Mouse (Mus musculus) layer of hippocampus, adult 18-20 months (tissue): Measurements from ENCODE around the gene Ttc23l. TPM values are rescaled to one million over a fixed set of nuclear protein-coding genes. Genes with fewer than 3 reads are reported as not detected.
"Not testable (repeated sequence)": the region's sequence is repeated elsewhere in the genome, so short reads cannot be mapped to it uniquely, and the experiment has no call there.

ENCODE experiments used
- DNase-seq, 2 experiments: peaks; one replicate each; pipeline ENCODE4 v3.0.0; 2022; ENCODE audit warnings: low spot score in 2 of 2
- long read RNA-seq: library from polyadenylated mRNA; stranded (forward); transcript quantifications from one replicate; pipeline ENCODE4 v2.0.0, GENCODE M21; 2021
- total RNA-seq, 2 experiments: library from RNA; stranded (reverse); gene quantifications; 2 replicates each; pipeline ENCODE4 v1.2.3; 2021

The Ttc23l gene
- total RNA-seq: not detected
- long read RNA-seq: 0 reads

DNA sequence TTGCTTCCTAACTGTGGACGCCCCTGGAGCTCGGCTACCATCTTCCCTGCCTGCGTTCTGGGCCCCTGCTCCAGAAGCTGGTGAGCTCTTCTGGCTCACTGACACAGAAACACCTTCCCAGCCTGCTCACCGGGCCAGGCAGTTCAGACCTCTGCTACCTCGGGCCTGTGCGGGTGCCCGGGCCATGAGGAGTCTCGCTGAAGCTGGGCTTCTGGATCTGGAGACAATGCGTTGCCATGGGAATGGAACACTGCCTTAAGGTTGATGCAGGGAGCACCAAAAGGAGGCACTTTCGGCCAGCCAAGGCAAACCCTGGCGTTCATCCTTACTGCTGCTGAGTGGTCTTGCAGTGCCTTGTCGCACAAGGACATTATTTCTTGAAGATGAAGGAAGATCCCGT, at the start of gene Ttc23l:
TSS of gene Ttc23l (minus strand) at position 204 of the 400 bp plus-strand sequence.
- DNase-seq: no peak

DNA sequence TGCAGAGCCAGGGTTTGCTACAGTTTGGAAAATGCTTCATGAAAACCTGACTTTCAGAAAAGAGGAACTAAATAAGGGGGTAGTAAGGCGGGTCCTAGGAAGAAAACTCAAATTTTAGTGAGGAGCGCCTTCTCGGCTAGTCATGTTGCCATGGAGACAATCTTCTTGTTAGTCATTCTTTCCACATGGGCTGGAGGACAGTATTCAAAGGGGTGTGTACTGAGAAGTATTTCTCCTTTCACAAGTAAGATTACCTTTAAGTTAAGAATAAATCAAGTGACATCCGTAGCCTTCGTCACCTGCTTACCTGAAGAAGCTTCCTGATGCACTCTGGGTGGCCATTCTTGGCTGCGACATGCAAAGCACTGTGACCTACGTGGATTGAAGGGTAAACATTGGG, 40.9 kb upstream of the Ttc23l start:
- no peak for DNase-seq

DNA sequence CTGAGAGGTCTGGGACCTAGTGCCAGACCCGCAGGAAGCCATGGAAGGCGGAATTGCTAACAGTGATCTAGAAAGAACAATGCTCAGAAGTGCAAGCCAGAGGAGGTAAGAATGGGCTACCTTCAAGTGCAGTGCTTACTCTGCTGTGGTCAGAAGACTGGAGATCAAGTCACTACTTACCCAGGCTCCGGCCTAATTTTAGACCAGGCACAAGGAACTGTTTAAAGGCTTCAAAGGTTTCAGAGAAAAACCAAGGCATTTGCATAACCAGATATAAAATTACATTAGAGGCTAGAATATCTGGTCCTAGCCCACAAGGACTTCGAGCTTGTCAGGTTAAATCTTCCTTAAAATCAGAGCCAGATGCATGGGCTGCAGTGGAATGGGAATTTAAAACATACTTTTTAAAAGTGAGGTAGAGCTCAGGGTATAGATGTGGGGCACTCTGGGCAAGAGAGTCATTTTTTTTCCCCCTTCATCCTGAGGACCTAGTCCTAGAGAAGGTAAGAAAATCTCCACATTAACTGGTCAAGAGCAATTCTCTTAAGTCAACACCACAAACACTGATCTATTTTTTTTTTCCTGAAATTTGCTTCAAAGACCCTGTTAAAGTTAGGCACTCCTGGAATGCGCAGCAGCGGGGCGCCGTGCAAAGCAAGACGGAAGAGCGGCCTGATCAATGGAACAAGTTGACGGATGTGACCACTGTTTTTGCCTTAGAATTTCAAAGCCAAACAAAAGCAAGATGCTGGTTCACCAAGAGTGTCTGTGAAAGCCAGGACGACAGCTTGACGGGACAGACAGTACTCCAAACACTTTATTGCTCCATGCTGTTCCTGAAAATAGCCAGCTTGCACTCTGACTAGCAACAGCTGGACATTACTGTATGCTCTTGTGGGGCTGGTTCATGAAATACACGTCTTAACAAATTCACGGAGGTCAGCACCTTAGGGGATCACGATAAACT, 40.1 kb upstream of the Ttc23l start:
- DNase-seq: peak in 1 of 2 experiments; percentile 7

DNA sequence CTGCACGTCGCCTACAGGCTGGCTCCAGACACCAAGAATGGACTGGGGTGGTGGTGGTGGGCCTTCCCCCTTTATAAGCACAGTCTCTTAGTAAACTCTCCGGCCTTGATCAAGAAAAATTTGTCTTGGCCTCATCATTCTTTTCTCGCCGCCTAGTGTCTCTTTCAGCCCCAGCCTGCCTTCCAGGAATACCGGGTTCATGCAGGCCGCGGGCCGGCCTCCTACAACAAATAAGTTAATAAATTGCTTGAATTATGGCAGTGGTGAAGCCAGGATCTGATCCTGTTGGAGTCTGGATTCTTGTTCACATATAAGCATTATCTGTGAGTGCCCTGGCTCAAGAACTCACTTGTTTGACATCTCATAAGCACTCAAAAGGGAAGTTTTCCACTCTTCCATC, 38.4 kb upstream of the Ttc23l start:
- no peak for DNase-seq

DNA sequence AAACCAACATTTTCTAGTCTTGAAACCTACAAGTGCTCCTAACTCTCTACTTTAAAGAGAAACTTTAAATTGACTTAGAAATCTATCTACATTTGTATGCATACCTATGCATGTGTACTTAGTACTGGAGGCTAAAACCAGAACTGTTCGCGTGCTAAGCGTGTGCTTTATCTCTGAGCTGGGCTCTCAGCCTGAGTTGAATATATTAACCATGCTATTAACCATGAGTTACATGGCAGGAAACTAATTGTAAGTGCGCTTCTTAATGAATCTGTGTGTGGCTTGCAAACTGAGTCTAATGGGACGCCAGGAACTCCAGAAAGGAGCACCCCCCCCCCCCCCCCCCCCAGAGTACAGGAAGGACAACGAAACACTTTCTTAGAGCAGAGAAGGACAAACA, 36.9 kb upstream of the Ttc23l start:
- DNase-seq: no peak

DNA sequence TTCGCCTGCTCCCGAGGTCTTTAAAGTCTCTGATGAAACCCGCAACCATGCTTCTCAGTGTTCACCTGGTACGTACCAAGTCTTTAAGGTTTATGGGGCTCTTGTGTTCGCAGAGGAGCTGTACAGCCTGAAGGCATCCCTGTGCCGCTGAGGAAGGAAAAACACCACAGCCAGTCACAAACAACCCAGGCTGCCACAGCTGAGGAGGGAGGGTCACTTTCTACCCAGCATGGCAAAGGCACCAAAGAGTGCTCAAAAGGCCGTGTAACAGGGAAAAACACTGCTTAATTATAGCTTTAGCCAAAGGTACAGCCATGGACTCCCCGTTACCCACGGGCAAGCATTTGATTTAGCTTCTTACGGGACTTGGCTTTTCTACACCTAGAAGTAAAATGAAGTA, 36.4 kb upstream of the Ttc23l start:
- DNase-seq: no peak

DNA sequence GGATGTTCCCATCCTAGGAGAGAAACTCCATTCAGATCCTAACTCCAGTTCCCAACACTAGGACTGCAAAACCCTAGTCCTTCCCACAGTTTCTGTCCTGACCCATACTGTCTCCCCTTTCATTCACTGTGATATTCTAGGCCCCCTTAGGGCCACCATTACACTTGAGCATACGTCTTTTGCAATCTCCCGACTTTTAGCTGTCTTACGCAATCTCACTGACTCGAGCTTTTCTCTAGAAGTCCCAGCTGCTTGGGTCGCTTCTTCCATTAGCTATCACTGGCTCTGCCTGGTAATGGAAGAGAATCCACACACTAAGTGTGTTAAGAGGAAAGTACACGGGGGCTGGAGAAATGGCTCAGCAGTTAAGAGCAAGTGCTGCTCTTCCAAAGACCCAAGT, 34.6 kb upstream of the Ttc23l start:
- no peak for DNase-seq

DNA sequence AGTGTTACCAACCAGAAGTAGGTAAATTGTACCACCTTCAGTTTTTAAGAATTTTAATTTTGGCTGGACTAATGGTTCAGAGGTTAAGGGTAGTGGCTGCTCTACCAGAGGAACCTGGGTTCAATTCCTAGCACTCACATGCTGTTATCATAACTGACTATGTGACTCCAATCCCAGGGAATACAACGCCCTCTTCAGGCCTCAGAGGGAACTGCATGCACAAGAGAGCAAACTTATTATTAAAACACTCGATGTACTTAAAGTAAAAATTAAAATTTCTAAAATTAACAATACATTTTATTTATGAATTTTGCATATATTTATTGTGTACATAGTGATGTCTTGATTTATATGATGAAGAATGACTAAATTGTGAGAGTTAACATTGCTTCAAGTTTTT, 28.1 kb upstream of the Ttc23l start:
- DNase-seq: no peak

DNA sequence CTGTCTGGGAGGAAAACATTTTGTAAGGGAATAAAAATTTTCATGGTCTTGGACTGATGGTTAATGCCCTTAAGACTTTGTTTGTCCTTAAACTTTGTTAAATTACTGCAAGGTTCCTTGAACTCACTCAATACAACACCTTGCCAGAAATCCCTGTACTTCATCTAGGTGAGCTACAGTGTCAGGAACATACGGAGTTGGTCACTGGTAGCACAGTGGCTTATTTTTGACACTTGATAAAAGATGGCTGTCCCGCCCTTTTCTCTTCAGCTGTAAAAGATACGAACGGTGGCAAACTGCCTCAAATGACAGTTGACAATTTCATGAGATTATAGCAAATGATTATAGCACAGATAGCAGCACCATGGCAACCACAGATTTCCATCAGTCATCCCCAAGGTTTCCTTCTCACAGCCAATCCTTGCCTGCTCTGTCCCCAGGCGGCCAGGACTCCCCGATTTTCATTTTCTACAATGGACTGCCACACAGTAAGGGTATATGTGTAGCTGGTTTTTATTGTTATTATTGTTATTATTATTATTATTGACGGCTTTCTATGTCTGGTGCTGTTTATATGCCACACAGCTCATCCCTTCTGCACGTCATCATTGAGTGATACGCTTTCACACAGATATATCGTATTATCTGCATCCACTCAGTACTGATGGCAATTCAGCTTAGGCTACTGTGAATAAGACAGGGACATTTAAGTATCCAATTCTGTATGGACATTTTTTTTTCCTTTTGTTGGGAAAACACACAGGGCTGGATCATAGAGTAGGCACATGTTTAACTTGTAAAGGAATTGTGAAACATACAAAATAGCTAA, 26.1 kb upstream of the Ttc23l start:
- DNase-seq: peak in 1 of 2 experiments; percentile 20

DNA sequence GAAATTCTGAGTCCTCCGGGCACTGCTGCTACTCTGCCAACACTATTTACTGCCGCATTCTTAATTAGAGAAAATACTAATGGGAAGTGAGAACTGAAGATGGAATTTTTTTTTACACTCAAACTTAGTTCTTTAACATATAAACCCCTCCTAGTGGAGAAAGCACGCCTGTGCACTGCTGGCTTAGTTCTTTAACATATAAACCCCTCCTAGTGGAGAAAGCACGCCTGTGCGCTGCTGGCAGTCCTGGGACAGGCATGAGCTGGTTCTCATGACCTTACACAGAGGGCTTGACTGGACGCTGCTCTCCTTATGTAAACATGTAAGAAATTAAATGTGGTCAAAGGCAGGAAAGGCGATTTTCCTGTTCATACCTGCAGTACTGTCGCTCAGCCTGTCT, 24.9 kb upstream of the Ttc23l start:
- peak in 1 of 2 experiments; percentile 16 for DNase-seq

DNA sequence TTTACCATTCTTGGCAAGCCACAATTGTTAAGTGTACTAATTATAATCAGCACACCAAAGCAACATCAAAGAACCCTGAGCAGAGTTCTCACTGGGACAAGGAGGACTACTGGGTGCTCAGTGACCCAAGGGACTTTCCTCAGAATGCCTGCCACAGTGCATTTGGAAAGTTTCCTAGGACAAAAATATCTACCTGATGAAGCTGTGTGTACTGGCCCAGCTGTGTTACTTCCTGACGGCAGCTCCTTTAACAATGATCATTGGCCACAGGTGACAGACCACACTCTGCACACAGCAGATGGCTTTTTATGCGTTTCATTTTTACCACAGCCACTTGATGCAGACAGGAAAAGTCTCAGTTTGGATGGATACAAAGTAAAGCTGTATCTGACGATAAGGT, 20.7 kb upstream of the Ttc23l start:
- no peak for DNase-seq

DNA sequence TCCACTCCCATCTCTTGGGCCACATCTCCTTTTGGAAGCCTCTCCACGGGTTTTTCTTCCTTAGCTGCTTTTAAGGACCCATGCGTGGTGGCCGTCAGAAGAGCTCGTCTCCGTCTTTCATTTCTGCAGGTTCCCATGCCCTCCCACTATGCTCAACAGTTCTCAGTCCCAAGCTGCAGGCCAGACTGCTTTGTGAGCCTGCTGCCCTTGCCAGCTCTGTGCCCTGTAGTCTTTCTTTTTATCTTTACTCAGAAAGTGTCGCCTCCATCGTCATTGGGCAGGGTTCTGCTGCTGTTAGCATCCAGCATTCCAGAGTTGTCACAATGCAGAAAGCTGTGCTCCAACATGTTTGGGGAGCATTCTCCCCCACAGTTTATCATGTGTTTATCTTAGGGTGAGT, 8.0 kb upstream of the Ttc23l start:
- no peak for DNase-seq

DNA sequence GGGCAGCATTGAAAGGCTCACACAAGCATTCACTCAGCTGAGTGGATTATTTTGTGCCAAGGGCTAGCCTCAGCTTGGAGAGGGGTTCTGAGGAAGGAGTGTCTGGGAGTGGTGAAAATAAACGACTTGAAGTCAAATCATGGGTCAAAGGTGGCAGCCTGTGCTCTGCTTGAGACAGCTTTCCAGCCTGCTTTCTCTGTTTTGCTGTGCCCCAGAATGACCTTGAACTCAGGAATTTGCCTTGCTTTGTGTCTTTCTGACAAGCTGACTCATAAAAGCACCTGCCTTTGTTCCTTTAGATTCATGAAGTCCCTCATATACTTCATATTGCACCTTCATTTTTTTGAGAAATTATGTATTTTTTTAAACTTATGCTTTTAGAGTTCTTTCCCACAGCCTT, 5.7 kb upstream of the Ttc23l start:
- no peak for DNase-seq

DNA sequence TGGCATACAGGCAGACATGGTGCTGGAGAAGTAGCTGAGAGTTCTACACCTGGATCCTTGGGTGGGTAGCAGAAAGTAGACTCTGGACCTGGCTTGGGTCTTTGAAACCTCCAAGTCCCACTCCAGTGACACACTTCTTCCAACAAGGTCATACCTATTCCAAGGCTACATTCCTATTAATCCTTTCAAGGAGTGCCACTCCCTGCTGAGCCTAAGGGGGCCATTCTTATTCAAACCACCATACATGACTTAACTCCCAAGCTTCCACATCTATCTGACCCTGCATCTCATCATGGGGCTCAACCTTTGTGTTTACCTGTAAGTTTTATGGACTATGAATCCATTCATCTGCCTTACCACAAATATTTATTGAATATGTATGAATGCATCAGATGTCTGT, 3.8 kb upstream of the Ttc23l start:
- DNase-seq: no peak

DNA sequence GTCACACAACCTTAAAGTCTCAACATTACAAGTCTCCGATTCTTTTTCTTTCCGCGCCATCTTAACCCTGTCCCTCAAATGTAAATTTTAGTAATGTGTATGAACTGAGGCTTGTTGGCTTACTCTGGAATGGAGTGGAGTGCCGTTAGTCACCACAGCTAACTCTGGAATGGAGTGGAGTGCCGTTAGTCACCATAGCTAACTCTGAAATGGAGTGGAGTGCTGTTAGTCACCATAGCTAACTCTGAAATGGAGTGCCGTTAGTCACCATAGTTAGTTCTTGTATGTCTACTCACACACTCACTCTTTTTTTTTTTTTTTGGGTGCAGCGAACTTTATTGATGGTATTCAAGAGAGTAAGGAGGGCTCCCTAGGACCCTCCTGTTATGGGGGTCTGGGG, 1.5 kb upstream of the Ttc23l start:
- DNase-seq: no peak

DNA sequence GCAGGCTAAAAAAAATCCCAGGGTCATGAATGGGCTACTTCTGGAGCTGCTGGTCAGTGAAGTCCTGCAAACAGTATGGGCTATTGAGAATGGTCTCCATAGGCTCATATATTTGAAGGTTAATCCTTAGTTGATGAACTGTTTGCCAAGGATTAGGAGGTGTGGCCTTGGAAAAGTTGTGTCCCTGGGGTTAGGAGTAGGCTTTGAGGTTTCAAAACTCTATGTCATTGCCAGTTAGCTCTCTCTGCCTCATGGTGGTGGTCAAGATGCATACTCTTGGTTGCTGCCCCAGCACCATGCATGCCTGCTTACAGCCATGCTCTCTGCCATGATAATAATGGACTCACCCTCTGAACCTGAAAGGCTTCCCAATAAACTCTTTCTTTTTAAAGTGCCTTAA, 4.1 kb downstream of the Ttc23l start:
- no peak for DNase-seq

DNA sequence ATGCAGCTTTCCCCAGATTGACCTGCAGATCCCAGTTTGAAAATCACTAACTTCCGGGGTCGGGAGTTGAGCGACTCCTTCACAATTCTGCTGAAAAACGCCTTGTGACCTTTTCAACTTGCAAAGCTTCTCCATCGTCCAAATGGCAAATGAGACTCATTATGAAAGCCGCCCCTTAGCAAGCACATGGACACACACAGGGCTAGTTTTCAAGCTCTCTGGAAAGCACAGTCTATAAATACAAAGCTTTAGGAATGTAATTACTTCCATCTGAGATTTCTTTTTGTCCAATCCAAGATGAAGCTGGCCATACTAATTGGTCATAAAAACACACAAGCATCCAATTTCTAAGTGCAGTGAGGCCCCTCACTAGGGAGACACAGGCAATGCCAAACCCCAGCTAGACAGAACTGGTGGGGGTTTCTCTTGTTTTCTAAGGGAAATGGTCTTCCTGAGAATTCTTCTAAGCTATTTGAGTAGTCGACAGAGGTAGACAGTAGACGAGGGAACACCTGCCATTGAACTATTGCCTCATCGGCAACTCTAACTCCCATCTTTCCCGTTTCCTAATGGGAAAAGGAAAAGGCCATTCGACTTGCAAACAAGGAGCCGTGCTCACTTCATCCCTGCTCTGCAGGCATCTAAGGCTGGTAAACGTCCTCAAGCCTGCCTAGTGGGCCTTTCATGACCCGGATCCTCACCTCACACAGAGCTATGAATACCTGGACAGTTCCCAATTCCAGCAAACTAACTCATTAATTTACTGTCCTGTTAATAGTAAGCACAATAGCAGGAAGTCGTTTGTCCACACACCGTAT, 18.0 kb downstream of the Ttc23l start:
- no peak for DNase-seq

DNA sequence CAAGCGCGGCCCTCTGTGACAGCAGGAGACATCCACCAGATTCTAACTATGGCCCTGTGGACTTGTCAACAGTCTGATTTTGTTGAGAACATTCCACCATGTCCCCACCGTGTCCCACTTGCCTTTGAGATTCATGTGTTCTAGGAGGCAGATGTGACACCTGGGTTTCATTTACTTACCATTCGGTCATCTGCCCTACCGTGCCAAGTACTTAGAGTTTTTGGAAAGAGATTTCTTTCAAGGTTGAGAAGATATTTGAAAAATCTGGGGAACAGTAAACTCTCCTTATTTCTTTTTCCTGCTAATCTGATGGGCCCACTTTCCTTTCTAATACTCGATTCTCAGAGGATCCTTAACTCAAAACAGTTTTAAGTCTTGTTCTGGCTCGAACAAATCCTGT, 22.5 kb downstream of the Ttc23l start:
- no peak for DNase-seq

DNA sequence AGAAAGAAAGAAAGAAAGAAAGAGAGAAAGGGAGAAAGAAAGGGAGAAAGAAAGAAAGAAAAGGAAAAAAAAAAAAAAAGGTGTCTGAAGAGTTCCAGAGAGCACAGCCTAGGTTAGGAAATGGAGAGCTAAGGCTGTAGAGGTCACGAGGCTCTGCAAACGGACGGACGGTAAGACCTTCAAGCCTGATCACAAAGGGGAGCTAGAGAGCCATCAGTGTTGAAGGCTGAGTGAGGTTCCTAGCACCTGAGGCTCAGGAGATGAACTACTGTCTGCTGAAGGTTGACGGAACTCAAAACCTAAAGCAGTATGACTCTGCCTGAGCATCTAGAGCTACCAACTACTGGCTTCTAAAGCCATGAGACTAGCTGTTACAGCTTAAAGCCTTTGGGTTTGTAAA, 23.9 kb downstream of the Ttc23l start:
- DNase-seq: no peak

DNA sequence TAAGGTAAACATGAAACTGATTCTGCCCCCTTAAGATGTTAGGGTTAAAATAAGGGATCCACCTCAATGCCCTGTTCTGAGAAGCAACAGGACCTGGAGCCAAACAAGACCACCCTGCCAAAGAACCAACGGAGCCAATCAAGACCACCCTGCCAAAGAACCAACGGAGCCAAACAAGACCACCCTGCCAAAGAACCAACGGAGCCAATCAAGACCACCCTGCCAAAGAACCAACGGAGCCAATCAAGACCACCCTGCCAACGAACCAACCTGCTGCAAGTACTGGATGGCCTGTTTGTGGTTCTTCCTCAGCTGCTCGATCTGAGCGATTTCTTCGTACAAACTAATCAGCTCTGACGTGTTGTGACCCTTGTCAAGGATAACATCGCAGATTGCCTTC, 25.1 kb downstream of the Ttc23l start:
- DNase-seq: not testable (repeated sequence)

DNA sequence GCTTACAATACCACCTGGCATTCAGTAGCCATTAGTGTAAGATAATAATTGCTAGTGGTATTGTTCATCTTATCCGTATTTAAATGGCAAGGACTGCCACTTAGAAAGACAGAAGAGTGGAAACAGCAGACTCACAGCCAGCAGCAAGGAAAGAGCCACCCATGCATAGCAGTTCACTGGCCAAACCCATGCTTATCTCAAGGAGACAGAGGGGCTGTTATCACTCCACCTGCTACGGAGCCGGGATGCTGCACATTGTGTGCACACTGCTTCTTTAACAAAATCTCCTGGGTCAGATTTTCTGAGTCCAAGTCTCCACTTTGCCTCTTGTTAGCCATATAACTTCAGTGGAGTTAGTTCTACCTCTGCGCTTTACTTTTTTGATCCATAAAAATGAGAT, 27.1 kb downstream of the Ttc23l start:
- DNase-seq: no peak
